Comparison of ENCODE assay signal across 20 mouse cellular contexts in the genomic region with DNA sequence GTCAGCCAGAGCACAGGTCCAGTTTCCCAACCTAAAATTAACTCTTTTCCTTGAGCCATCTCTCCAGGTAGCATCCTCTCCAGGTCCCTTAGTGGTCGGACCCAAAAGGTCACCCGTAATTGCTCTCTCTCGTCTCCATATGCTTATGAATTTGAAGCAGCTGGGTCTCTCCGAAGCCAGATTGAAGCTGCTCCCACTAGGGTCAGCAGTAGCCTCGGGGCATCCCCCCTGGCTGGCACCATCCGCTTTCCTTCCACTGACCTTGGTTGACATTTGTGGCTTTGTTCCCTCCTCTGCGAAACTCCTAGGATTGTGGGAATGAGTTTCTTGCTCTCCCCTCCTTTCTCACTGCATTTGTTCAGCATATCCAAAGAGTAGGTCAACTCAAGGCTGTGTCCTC. TPM values are rescaled to one million over a fixed set of nuclear protein-coding genes. Genes with fewer than 3 reads are reported as not detected.
"Had no signal": no experiment of that assay in that cellular context is flagged by ENCODE, and none has a peak within 500 bp of the region (broad histone marks: within the 10 kb centered on the region; RNA-seq: fewer than 3 reads in every experiment).

No protein-coding gene starts in this region.

- DNase-seq: kidney, postnatal 10 days; kidney, postnatal 36 days; left cerebral cortex, postnatal 4 days; lung, adult 18-20 months; lung, postnatal 10 days; lung, postnatal 36 days; right cerebral cortex, adult 18-20 months; right cerebral cortex, postnatal 14 days; right cerebral cortex, postnatal 4 days; thymus, adult 2 months; thymus, postnatal 14 days; thymus, postnatal 4 days had no signal

- ATAC-seq: liver, embryonic 12.5 days; midbrain, embryonic 13.5 days; midbrain, embryonic 16.5 days had no signal

RNA-seq across cellular contexts. Expression of a gene that starts 24.0 kb away (rescaled TPM):
- polyA plus RNA-seq: limb, embryonic 12.5 days; limb, embryonic 15.5 days; liver, embryonic 12.5 days; liver, embryonic 15.5 days; myocyte; stomach, postnatal 0 days had no signal
